Mouse (Mus musculus): Measurements from ENCODE around the gene Ttk. TPM values are rescaled to one million over a fixed set of nuclear protein-coding genes. Genes with fewer than 3 reads are reported as not detected.
A peak's percentile ranks its signal among the peaks of the same experiment; 100 is the strongest.

Gene Ttk
- total and polyA plus RNA-seq, 3 experiments, result 19.9 to 37.2 (median 26.6) TPM

DNA sequence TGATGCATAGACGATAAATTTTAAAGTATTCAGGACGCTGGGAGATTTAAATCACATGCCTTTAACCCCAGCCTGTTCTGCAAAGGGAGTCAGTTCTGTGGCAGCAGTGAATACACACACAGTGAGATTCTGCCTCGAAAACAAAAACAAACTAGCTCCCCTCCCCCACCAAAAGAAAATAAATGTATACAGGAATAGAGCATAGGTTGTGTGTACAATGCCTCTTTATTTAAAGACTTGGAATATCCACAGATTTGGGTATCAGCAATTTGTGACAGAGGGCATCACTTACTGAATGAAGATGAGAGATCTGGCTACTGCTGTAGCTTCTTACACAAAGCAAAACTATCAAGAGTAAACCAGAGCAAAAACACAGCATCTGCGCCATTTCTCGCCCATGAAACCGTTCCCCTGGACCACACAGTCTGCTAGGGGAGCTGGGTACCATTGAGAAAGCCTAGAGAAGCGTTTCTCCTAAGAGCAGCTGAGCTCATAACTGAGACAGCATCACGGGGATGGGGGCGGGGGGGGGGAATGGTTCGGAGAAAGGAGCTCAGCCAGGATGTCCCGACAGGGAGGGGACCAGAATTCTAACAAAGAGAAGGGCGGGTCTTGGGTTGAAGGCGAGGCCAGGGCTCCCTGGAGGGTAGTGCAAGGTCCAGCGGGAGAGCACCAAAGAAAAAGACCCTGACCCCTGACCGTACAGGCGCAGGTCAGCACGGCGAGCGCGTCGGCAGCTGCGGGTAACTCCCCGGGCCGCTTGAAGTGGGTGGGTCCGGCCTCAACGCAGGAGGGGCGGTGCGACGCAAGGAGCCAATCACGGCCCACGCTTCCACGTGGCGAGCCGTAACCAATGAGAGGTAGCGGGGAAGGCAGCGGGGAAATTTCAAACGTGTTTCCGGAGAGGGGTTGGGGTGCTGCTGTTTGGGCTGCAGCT, at the start of gene Ttk (continued):
- TF ChIP-seq MAZ (IDR thresholded peaks at IDR 0.05; ENCODE audit: low read depth, low read length), result peak; percentile 21; the same call in 1 of the 2 replicates

DNA sequence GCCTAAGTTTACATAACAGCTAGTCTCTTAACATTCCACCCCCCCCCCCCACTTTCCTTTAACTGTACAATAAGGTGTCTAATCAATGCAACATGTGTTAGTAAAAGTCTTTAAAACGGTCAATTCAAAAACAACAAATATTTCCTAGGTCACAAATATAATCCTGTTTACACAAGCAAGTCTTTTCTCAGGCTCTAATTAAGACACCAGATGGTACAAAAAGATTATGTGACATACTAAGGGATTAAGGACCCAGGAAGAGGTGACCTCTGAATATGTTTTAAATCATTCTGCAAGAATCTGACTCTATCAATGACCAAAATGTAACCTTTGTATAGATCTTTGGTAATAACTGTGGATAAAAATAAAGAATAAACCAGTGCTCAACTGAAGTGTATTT, 49.0 kb upstream of the Ttk start:
- no peak for DNase-seq (ENCODE audit: extremely low read depth)
- dilution Hi-C loops (cut with MboI; ENCODE audit: extremely low pct_ligation_motif_present, extremely low pct_unique_long_range_greater_than_20kb, low sequenced_read_pairs) (no loop called here), in situ Hi-C loops (cut with MboI; ENCODE audit: low pct_ligation_motif_present, low pct_unique_long_range_greater_than_20kb, low sequenced_read_pairs) (no loop called here)
- TF ChIP-seq JUN (IDR thresholded peaks at IDR 0.05; ENCODE audit: insufficient read depth, low read depth, low read length) (no peak), MXI1 (IDR thresholded peaks at IDR 0.05; ENCODE audit: low read depth, low read length) (no peak), IRF4 (IDR thresholded peaks at IDR 0.05; ENCODE audit: low read depth, low read length) (no peak), MAZ (IDR thresholded peaks at IDR 0.05; ENCODE audit: low read depth, low read length) (no peak), BHLHE40 (IDR thresholded peaks at IDR 0.05; ENCODE audit: low read depth, low read length) (no peak), TBP (conservative IDR thresholded peaks at IDR 0.05; ENCODE audit: low read depth, low read length) (no peak), GABPA (IDR thresholded peaks at IDR 0.05; ENCODE audit: insufficient replicate concordance, low read depth, low read length) (no peak), HCFC1 (IDR thresholded peaks at IDR 0.05; ENCODE audit: low read depth, low read length) (no peak), PAX5 (IDR thresholded peaks at IDR 0.05; ENCODE audit: low read length) (no peak), UBTF (IDR thresholded peaks at IDR 0.05; ENCODE audit: low read depth, low read length) (no peak), ZC3H11A (IDR thresholded peaks at IDR 0.05; ENCODE audit: low read depth, low read length) (no peak), MEF2A (IDR thresholded peaks at IDR 0.05; ENCODE audit: borderline replicate concordance, low read depth, low read length) (no peak), CHD2 (IDR thresholded peaks at IDR 0.05; ENCODE audit: low read length) (no peak), ELF1 (IDR thresholded peaks at IDR 0.05; ENCODE audit: low read depth, low read length) (no peak), NELFE (IDR thresholded peaks at IDR 0.05; ENCODE audit: low read depth, low read length) (no peak), JUND (conservative IDR thresholded peaks at IDR 0.05; ENCODE audit: low read depth, low read length) (no peak), POLR2AphosphoS2 (IDR thresholded peaks at IDR 0.05; ENCODE audit: low read depth, low read length) (no peak), KAT2A (IDR thresholded peaks at IDR 0.05; ENCODE audit: insufficient replicate concordance, low read length) (no peak)
- H3K27ac ChIP-seq (ENCODE audit: insufficient read depth, low read depth), result no peak overlapping the region
- no peak overlapping the region for H3K4me3 ChIP-seq (replicated peaks in 1 of 3; ENCODE audit: low read depth in 2 of 3, low read length in 2 of 3, poor library complexity in 1 of 3)
- no peaks in the 10 kb centered on the region for H3K9me3 ChIP-seq (replicated peaks; ENCODE audit: low read length)
- H3K36me3 ChIP-seq (replicated peaks in 1 of 2; ENCODE audit: control insufficient read depth in 1 of 2, insufficient read depth in 1 of 2, low read length in 1 of 2), result no peaks in the 10 kb centered on the region
- no peak overlapping the region for H3K9ac ChIP-seq (ENCODE audit: insufficient read depth, low read depth)
- H3K79me2 ChIP-seq (replicated peaks; ENCODE audit: control insufficient read depth, extremely low read depth, insufficient read depth, poor library complexity, severe bottlenecking), result no peaks in the 10 kb centered on the region
- H3K4me1 ChIP-seq (ENCODE audit: control insufficient read depth in 1 of 2, insufficient read depth in 2 of 2), result peaks cover 0 to 4% of the 10 kb centered on the region in 2 experiments; a peak in 1 of 4 replicates
- no peaks in the 10 kb centered on the region for H3K27me3 ChIP-seq (replicated peaks)
- no peak overlapping the region for H3K4me2 ChIP-seq (ENCODE audit: insufficient read depth, low read depth, poor library complexity, severe bottlenecking)

Measured in CH12.LX (cell line).